Mouse (Mus musculus): ENCODE measurements around the gene Rbms3. TPM values are rescaled to one million over a fixed set of nuclear protein-coding genes. Genes with fewer than 3 reads are reported as not detected.

The Rbms3 gene
- polyA plus RNA-seq, 1 experiment from 2014 or later: 68.6 TPM

- H3K36me3 ChIP-seq (ENCODE audit: control insufficient read depth, insufficient read depth, low read length): no peaks in the 10 kb centered on the region
- H3K9me3 ChIP-seq (ENCODE audit: control insufficient read depth, low read length): no peaks in the 10 kb centered on the region
- H3K27ac ChIP-seq (ENCODE audit: low read depth): no peak overlapping the region
- no peak overlapping the region for H3K9ac ChIP-seq (ENCODE audit: low read length)
- DNase-seq (ENCODE audit: low spot score) (peak; percentile 21), ATAC-seq (replicated peaks; ENCODE audit: low FRiP score, low TSS enrichment, low read depth) (no peak)
- H3K4me2 ChIP-seq (ENCODE audit: low read length): no peak overlapping the region
- H3K4me1 ChIP-seq (replicated peaks; ENCODE audit: control insufficient read depth, insufficient read depth, low read length): no peaks in the 10 kb centered on the region
- H3K4me3 ChIP-seq (ENCODE audit: low read depth, low read length): no peak overlapping the region
- WGBS: 78% methylated on average over 3 of the region's 3 CpGs
- no peaks in the 10 kb centered on the region for H3K27me3 ChIP-seq (replicated peaks; ENCODE audit: control insufficient read depth, insufficient read depth, low read length)
Observed at GRCm38 (mm10) chr9:117013386-117013785, 616.3 kb downstream of the Rbms3 start.

- H3K4me2 ChIP-seq (ENCODE audit: low read length): no peak overlapping the region
- H3K9ac ChIP-seq (ENCODE audit: low read length): no peak overlapping the region
- no peaks in the 10 kb centered on the region for H3K36me3 ChIP-seq (ENCODE audit: control insufficient read depth, insufficient read depth, low read length)
- H3K9me3 ChIP-seq (ENCODE audit: control insufficient read depth, low read length): no peaks in the 10 kb centered on the region
- WGBS: 83% methylated on average over 3 of the region's 3 CpGs
- H3K4me1 ChIP-seq (replicated peaks; ENCODE audit: control insufficient read depth, insufficient read depth, low read length): no peaks in the 10 kb centered on the region
- no peaks in the 10 kb centered on the region for H3K27me3 ChIP-seq (replicated peaks; ENCODE audit: control insufficient read depth, insufficient read depth, low read length)
- no peak for ATAC-seq (replicated peaks; ENCODE audit: low FRiP score, low TSS enrichment, low read depth)
- no peak overlapping the region for H3K27ac ChIP-seq (ENCODE audit: low read depth)
- no peak for DNase-seq (ENCODE audit: low spot score)
- no peak overlapping the region for H3K4me3 ChIP-seq (ENCODE audit: low read depth, low read length)
Observed at GRCm38 (mm10) chr9:117010801-117011200, 618.9 kb downstream of the Rbms3 start.

GRCm38 (mm10) chr9:117008194-117008593 lies 621.5 kb downstream of the Rbms3 start:
- no peak overlapping the region for H3K4me3 ChIP-seq (ENCODE audit: low read depth, low read length)
- no peak overlapping the region for H3K4me2 ChIP-seq (ENCODE audit: low read length)
- H3K4me1 ChIP-seq (replicated peaks; ENCODE audit: control insufficient read depth, insufficient read depth, low read length): no peaks in the 10 kb centered on the region
- H3K27me3 ChIP-seq (replicated peaks; ENCODE audit: control insufficient read depth, insufficient read depth, low read length): no peaks in the 10 kb centered on the region
- DNase-seq (ENCODE audit: low spot score) (peak; percentile 15), ATAC-seq (replicated peaks; ENCODE audit: low FRiP score, low TSS enrichment, low read depth) (no peak)
- no peaks in the 10 kb centered on the region for H3K9me3 ChIP-seq (ENCODE audit: control insufficient read depth, low read length)
- no peaks in the 10 kb centered on the region for H3K36me3 ChIP-seq (ENCODE audit: control insufficient read depth, insufficient read depth, low read length)
- H3K9ac ChIP-seq (ENCODE audit: low read length): no peak overlapping the region
- no peak overlapping the region for H3K27ac ChIP-seq (ENCODE audit: low read depth)
- 63% methylated on average over 1 of the region's 1 CpGs for WGBS

GRCm38 (mm10) chr9:117002083-117002482 lies 627.6 kb downstream of the Rbms3 start:
- Histone ChIP-seq H3K4me1 (replicated peaks; ENCODE audit: control insufficient read depth, insufficient read depth, low read length) (no peaks in the 10 kb centered on the region), H3K9ac (ENCODE audit: low read length) (no peak overlapping the region), H3K4me3 (ENCODE audit: low read depth, low read length) (no peak overlapping the region), H3K4me2 (ENCODE audit: low read length) (no peak overlapping the region), H3K36me3 (ENCODE audit: control insufficient read depth, insufficient read depth, low read length) (no peaks in the 10 kb centered on the region), H3K27ac (ENCODE audit: low read depth) (no peak overlapping the region), H3K27me3 (replicated peaks; ENCODE audit: control insufficient read depth, insufficient read depth, low read length) (no peaks in the 10 kb centered on the region), H3K9me3 (ENCODE audit: control insufficient read depth, low read length) (no peaks in the 10 kb centered on the region)
- no peak for ATAC-seq (replicated peaks; ENCODE audit: low FRiP score, low TSS enrichment, low read depth)
- 79% methylated on average over 2 of the region's 2 CpGs for WGBS
- DNase-seq (ENCODE audit: low spot score): no peak

- H3K9ac ChIP-seq (ENCODE audit: low read length): no peak overlapping the region
- H3K27ac ChIP-seq (ENCODE audit: low read depth): no peak overlapping the region
- WGBS: 61% methylated on average over 6 of the region's 6 CpGs
- H3K4me1 ChIP-seq (replicated peaks; ENCODE audit: control insufficient read depth, insufficient read depth, low read length): no peaks in the 10 kb centered on the region
- DNase-seq (ENCODE audit: low spot score): peak; percentile 20
- no peaks in the 10 kb centered on the region for H3K9me3 ChIP-seq (ENCODE audit: control insufficient read depth, low read length)
- no peak for ATAC-seq (replicated peaks; ENCODE audit: low FRiP score, low TSS enrichment, low read depth)
- H3K36me3 ChIP-seq (ENCODE audit: control insufficient read depth, insufficient read depth, low read length): no peaks in the 10 kb centered on the region
- no peaks in the 10 kb centered on the region for H3K27me3 ChIP-seq (replicated peaks; ENCODE audit: control insufficient read depth, insufficient read depth, low read length)
- no peak overlapping the region for H3K4me2 ChIP-seq (ENCODE audit: low read length)
- H3K4me3 ChIP-seq (ENCODE audit: low read depth, low read length): no peak overlapping the region
Observed at GRCm38 (mm10) chr9:116999186-116999585, 630.5 kb downstream of the Rbms3 start.

GRCm38 (mm10) chr9:116990321-116990720 lies 639.4 kb downstream of the Rbms3 start:
- no peaks in the 10 kb centered on the region for H3K27me3 ChIP-seq (replicated peaks; ENCODE audit: control insufficient read depth, insufficient read depth, low read length)
- ATAC-seq (replicated peaks; ENCODE audit: low FRiP score, low TSS enrichment, low read depth) (no peak), DNase-seq (ENCODE audit: low spot score) (no peak)
- 75% methylated on average over 6 of the region's 6 CpGs for WGBS
- no peak overlapping the region for H3K9ac ChIP-seq (ENCODE audit: low read length)
- H3K4me3 ChIP-seq (ENCODE audit: low read depth, low read length): no peak overlapping the region
- peaks cover 5% of the 10 kb centered on the region; the same call in 1 of the 2 replicates for H3K9me3 ChIP-seq (ENCODE audit: control insufficient read depth, low read length)
- H3K27ac ChIP-seq (ENCODE audit: low read depth): no peak overlapping the region
- no peak overlapping the region for H3K4me2 ChIP-seq (ENCODE audit: low read length)
- no peaks in the 10 kb centered on the region for H3K36me3 ChIP-seq (ENCODE audit: control insufficient read depth, insufficient read depth, low read length)
- no peaks in the 10 kb centered on the region for H3K4me1 ChIP-seq (replicated peaks; ENCODE audit: control insufficient read depth, insufficient read depth, low read length)

GRCm38 (mm10) chr9:116980801-116981200 lies 648.9 kb downstream of the Rbms3 start:
- Histone ChIP-seq H3K4me2 (ENCODE audit: low read length) (no peak overlapping the region), H3K4me3 (ENCODE audit: low read depth, low read length) (no peak overlapping the region), H3K9ac (ENCODE audit: low read length) (no peak overlapping the region), H3K27me3 (replicated peaks; ENCODE audit: control insufficient read depth, insufficient read depth, low read length) (no peaks in the 10 kb centered on the region), H3K27ac (ENCODE audit: low read depth) (no peak overlapping the region), H3K9me3 (ENCODE audit: control insufficient read depth, low read length) (no peaks in the 10 kb centered on the region), H3K36me3 (ENCODE audit: control insufficient read depth, insufficient read depth, low read length) (no peaks in the 10 kb centered on the region), H3K4me1 (replicated peaks; ENCODE audit: control insufficient read depth, insufficient read depth, low read length) (peaks cover under 1% of the 10 kb centered on the region; the same call in 1 of the 2 replicates)
- WGBS: 65% methylated on average over 5 of the region's 5 CpGs
- ATAC-seq (replicated peaks; ENCODE audit: low FRiP score, low TSS enrichment, low read depth) (no peak), DNase-seq (ENCODE audit: low spot score) (no peak)

GRCm38 (mm10) chr9:116977428-116977827 lies 652.3 kb downstream of the Rbms3 start:
- WGBS: 84% methylated on average over 6 of the region's 6 CpGs
- H3K36me3 ChIP-seq (ENCODE audit: control insufficient read depth, insufficient read depth, low read length): no peaks in the 10 kb centered on the region
- DNase-seq (ENCODE audit: low spot score) (no peak), ATAC-seq (replicated peaks; ENCODE audit: low FRiP score, low TSS enrichment, low read depth) (no peak)
- peaks cover 3% of the 10 kb centered on the region; the same call in 1 of the 2 replicates for H3K4me1 ChIP-seq (replicated peaks; ENCODE audit: control insufficient read depth, insufficient read depth, low read length)
- H3K9me3 ChIP-seq (ENCODE audit: control insufficient read depth, low read length): peaks cover 4% of the 10 kb centered on the region; the same call in 1 of the 2 replicates
- H3K27ac ChIP-seq (ENCODE audit: low read depth): no peak overlapping the region
- H3K4me3 ChIP-seq (ENCODE audit: low read depth, low read length): no peak overlapping the region
- H3K27me3 ChIP-seq (replicated peaks; ENCODE audit: control insufficient read depth, insufficient read depth, low read length): no peaks in the 10 kb centered on the region
- H3K9ac ChIP-seq (ENCODE audit: low read length): no peak overlapping the region
- no peak overlapping the region for H3K4me2 ChIP-seq (ENCODE audit: low read length)

- Histone ChIP-seq H3K36me3 (ENCODE audit: control insufficient read depth, insufficient read depth, low read length) (no peaks in the 10 kb centered on the region), H3K9me3 (ENCODE audit: control insufficient read depth, low read length) (peaks cover 4% of the 10 kb centered on the region; the same call in 1 of the 2 replicates), H3K27ac (ENCODE audit: low read depth) (0 out of 2 replicates have a peak overlapping the region, but pooled peaks have one; percentile 16), H3K27me3 (replicated peaks; ENCODE audit: control insufficient read depth, insufficient read depth, low read length) (no peaks in the 10 kb centered on the region), H3K4me3 (ENCODE audit: low read depth, low read length) (no peak overlapping the region), H3K4me2 (ENCODE audit: low read length) (no peak overlapping the region), H3K9ac (ENCODE audit: low read length) (no peak overlapping the region), H3K4me1 (replicated peaks; ENCODE audit: control insufficient read depth, insufficient read depth, low read length) (peaks cover 3% of the 10 kb centered on the region; the same call in 1 of the 2 replicates)
- no peak for DNase-seq (ENCODE audit: low spot score)
- no peak for ATAC-seq (replicated peaks; ENCODE audit: low FRiP score, low TSS enrichment, low read depth)
- WGBS: 68% methylated on average over 21 of the region's 21 CpGs
Observed at GRCm38 (mm10) chr9:116976575-116977408, 652.9 kb downstream of the Rbms3 start.

Data from intestine, embryonic 14.5 days (tissue).